Mouse (Mus musculus): ENCODE measurements around the gene Cxcr1. TPM values are rescaled to one million over a fixed set of nuclear protein-coding genes. Genes with fewer than 3 reads are reported as not detected.

Cxcr1 gene
- polyA plus RNA-seq, 1 experiment from 2014 or later: not detected

GRCm38 (mm10) chr1:74219922-74220321, 25.5 kb upstream of the Cxcr1 start:
- WGBS: 85% methylated on average over 7 of the region's 7 CpGs
- Histone ChIP-seq H3K9me3 (no peaks in the 10 kb centered on the region), H3K36me3 (no peaks in the 10 kb centered on the region), H3K9ac (no peak overlapping the region), H3K4me2 (no peak overlapping the region), H3K27me3 (no peaks in the 10 kb centered on the region), H3K4me1 (replicated peaks) (no peaks in the 10 kb centered on the region), H3K4me3 (no peak overlapping the region), H3K27ac (replicated peaks) (no peak overlapping the region)
- ATAC-seq (ENCODE audit: low read depth): no peak

- H3K4me1 ChIP-seq (replicated peaks): no peaks in the 10 kb centered on the region
- no peak overlapping the region for H3K27ac ChIP-seq (replicated peaks)
- H3K9ac ChIP-seq: no peak overlapping the region
- 95% methylated on average over 8 of the region's 8 CpGs for WGBS
- H3K36me3 ChIP-seq: no peaks in the 10 kb centered on the region
- ATAC-seq (ENCODE audit: low read depth): no peak
- no peak overlapping the region for H3K4me2 ChIP-seq
- H3K27me3 ChIP-seq: no peaks in the 10 kb centered on the region
- H3K9me3 ChIP-seq: no peaks in the 10 kb centered on the region
- H3K4me3 ChIP-seq: no peak overlapping the region
Observed at GRCm38 (mm10) chr1:74208941-74209340, 14.5 kb upstream of the Cxcr1 start.

- WGBS: 41% methylated on average over 8 of the region's 9 CpGs
- ATAC-seq (ENCODE audit: low read depth): no peak; the same call in 1 of the 2 replicates
- Histone ChIP-seq H3K4me2 (no peak overlapping the region), H3K4me3 (no peak overlapping the region), H3K9ac (no peak overlapping the region), H3K4me1 (replicated peaks) (no peaks in the 10 kb centered on the region), H3K36me3 (no peaks in the 10 kb centered on the region), H3K27ac (replicated peaks) (no peak overlapping the region), H3K9me3 (no peaks in the 10 kb centered on the region), H3K27me3 (no peaks in the 10 kb centered on the region)
Observed at GRCm38 (mm10) chr1:74207906-74208305, 13.5 kb upstream of the Cxcr1 start.

GRCm38 (mm10) chr1:74206642-74207041, 12.2 kb upstream of the Cxcr1 start:
- Histone ChIP-seq H3K4me2 (no peak overlapping the region), H3K27me3 (no peaks in the 10 kb centered on the region), H3K9me3 (no peaks in the 10 kb centered on the region), H3K9ac (no peak overlapping the region), H3K4me3 (no peak overlapping the region), H3K36me3 (no peaks in the 10 kb centered on the region), H3K4me1 (replicated peaks) (no peaks in the 10 kb centered on the region), H3K27ac (replicated peaks) (no peak overlapping the region)
- ATAC-seq (ENCODE audit: low read depth): no peak
- 84% methylated on average over 8 of the region's 8 CpGs for WGBS

- Histone ChIP-seq H3K4me2 (no peak overlapping the region), H3K9me3 (no peaks in the 10 kb centered on the region), H3K4me1 (replicated peaks) (no peaks in the 10 kb centered on the region), H3K4me3 (no peak overlapping the region), H3K27ac (replicated peaks) (no peak overlapping the region), H3K27me3 (no peaks in the 10 kb centered on the region), H3K9ac (no peak overlapping the region), H3K36me3 (no peaks in the 10 kb centered on the region)
- 60% methylated on average over 7 of the region's 7 CpGs for WGBS
- ATAC-seq (ENCODE audit: low read depth): no peak
Observed at GRCm38 (mm10) chr1:74205881-74206280, 11.4 kb upstream of the Cxcr1 start.

- 66% methylated on average over 5 of the region's 5 CpGs for WGBS
- Histone ChIP-seq H3K9ac (no peak overlapping the region), H3K4me3 (no peak overlapping the region), H3K4me1 (replicated peaks) (0 out of 2 replicates have a peak, but pooled peaks cover 4% of the 10 kb centered on the region), H3K27ac (replicated peaks) (no peak overlapping the region), H3K4me2 (no peak overlapping the region), H3K36me3 (no peaks in the 10 kb centered on the region), H3K27me3 (no peaks in the 10 kb centered on the region), H3K9me3 (no peaks in the 10 kb centered on the region)
- ATAC-seq (ENCODE audit: low read depth): no peak
Observed at GRCm38 (mm10) chr1:74203457-74203856, 9.0 kb upstream of the Cxcr1 start.

GRCm38 (mm10) chr1:74201048-74201844, 6.8 kb upstream of the Cxcr1 start:
- Histone ChIP-seq H3K4me2 (no peak overlapping the region), H3K9ac (no peak overlapping the region), H3K4me1 (replicated peaks) (0 out of 2 replicates have a peak, but pooled peaks cover 4% of the 10 kb centered on the region), H3K27me3 (no peaks in the 10 kb centered on the region), H3K4me3 (no peak overlapping the region), H3K36me3 (no peaks in the 10 kb centered on the region), H3K27ac (replicated peaks) (no peak overlapping the region), H3K9me3 (no peaks in the 10 kb centered on the region)
- whole genome bisulfite sequencing: 85% methylated on average over 7 of the region's 7 CpGs
- no peak for ATAC-seq (ENCODE audit: low read depth)

GRCm38 (mm10) chr1:74199046-74199445, 4.6 kb upstream of the Cxcr1 start:
- H3K36me3 ChIP-seq: no peaks in the 10 kb centered on the region
- no peaks in the 10 kb centered on the region for H3K27me3 ChIP-seq
- H3K9ac ChIP-seq: no peak overlapping the region
- H3K4me2 ChIP-seq: no peak overlapping the region
- WGBS: 75% methylated on average over 8 of the region's 8 CpGs
- no peak overlapping the region for H3K4me3 ChIP-seq
- 0 out of 2 replicates have a peak, but pooled peaks cover 4% of the 10 kb centered on the region for H3K4me1 ChIP-seq (replicated peaks)
- H3K9me3 ChIP-seq: no peaks in the 10 kb centered on the region
- H3K27ac ChIP-seq (replicated peaks): no peak overlapping the region; the same call in 1 of the 2 replicates
- no peak for ATAC-seq (ENCODE audit: low read depth)

GRCm38 (mm10) chr1:74197726-74198470, 3.5 kb upstream of the Cxcr1 start:
- no peak for ATAC-seq (ENCODE audit: low read depth)
- 80% methylated on average over 12 of the region's 12 CpGs for WGBS
- no peaks in the 10 kb centered on the region for H3K9me3 ChIP-seq
- no peak overlapping the region for H3K4me3 ChIP-seq
- no peak overlapping the region for H3K27ac ChIP-seq (replicated peaks)
- no peaks in the 10 kb centered on the region for H3K36me3 ChIP-seq
- no peak overlapping the region for H3K9ac ChIP-seq
- no peak overlapping the region for H3K4me2 ChIP-seq
- H3K4me1 ChIP-seq (replicated peaks): 0 out of 2 replicates have a peak, but pooled peaks cover 4% of the 10 kb centered on the region
- H3K27me3 ChIP-seq: no peaks in the 10 kb centered on the region

GRCm38 (mm10) chr1:74196621-74197419, 2.4 kb upstream of the Cxcr1 start:
- no peaks in the 10 kb centered on the region for H3K36me3 ChIP-seq
- no peak overlapping the region for H3K4me2 ChIP-seq
- H3K27me3 ChIP-seq: no peaks in the 10 kb centered on the region
- H3K9ac ChIP-seq: no peak overlapping the region
- 85% methylated on average over 17 of the region's 17 CpGs for WGBS
- 0 out of 2 replicates have a peak, but pooled peaks cover 4% of the 10 kb centered on the region for H3K4me1 ChIP-seq (replicated peaks)
- no peak for ATAC-seq (ENCODE audit: low read depth)
- no peaks in the 10 kb centered on the region for H3K9me3 ChIP-seq
- H3K27ac ChIP-seq (replicated peaks): no peak overlapping the region
- H3K4me3 ChIP-seq: no peak overlapping the region

- H3K36me3 ChIP-seq: no peaks in the 10 kb centered on the region
- H3K4me3 ChIP-seq: no peak overlapping the region
- H3K27ac ChIP-seq (replicated peaks): no peak overlapping the region
- no peaks in the 10 kb centered on the region for H3K27me3 ChIP-seq
- H3K9ac ChIP-seq: no peak overlapping the region
- ATAC-seq (ENCODE audit: low read depth): no peak
- WGBS: 45% methylated on average over 7 of the region's 7 CpGs
- no peaks in the 10 kb centered on the region for H3K9me3 ChIP-seq
- H3K4me1 ChIP-seq (replicated peaks): 0 out of 2 replicates have a peak, but pooled peaks cover 4% of the 10 kb centered on the region
- no peak overlapping the region for H3K4me2 ChIP-seq
Observed at GRCm38 (mm10) chr1:74195961-74196360, 1.5 kb upstream of the Cxcr1 start.

GRCm38 (mm10) chr1:74192711-74193110, 1.7 kb downstream of the Cxcr1 start:
- ATAC-seq (ENCODE audit: low read depth): no peak
- H3K27ac ChIP-seq (replicated peaks): no peak overlapping the region
- no peak overlapping the region for H3K9ac ChIP-seq
- H3K9me3 ChIP-seq: no peaks in the 10 kb centered on the region
- H3K4me1 ChIP-seq (replicated peaks): no peaks in the 10 kb centered on the region
- no peak overlapping the region for H3K4me3 ChIP-seq
- 92% methylated on average over 2 of the region's 2 CpGs for WGBS
- no peaks in the 10 kb centered on the region for H3K27me3 ChIP-seq
- H3K4me2 ChIP-seq: no peak overlapping the region
- no peaks in the 10 kb centered on the region for H3K36me3 ChIP-seq

All from neural tube, embryonic 13.5 days (tissue).